Mouse (Mus musculus) cerebellum, postnatal 10 days (tissue): ENCODE measurements around the gene Lats2.

ENCODE experiments used
- DNase-seq, 2 experiments: peaks; one replicate each; pipeline ENCODE4 v3.0.0; 2021; ENCODE audit warnings: mixed read lengths in 2 of 2

The Lats2 gene

GRCm38 (mm10) chr14:57737089-57737488 is 21.1 kb downstream of the Lats2 start:
- DNase-seq, result no peak

GRCm38 (mm10) chr14:57736141-57736540 is 22.0 kb downstream of the Lats2 start:
- peak in 1 of 2 experiments; percentile 35 for DNase-seq

GRCm38 (mm10) chr14:57732668-57733293 is 25.4 kb downstream of the Lats2 start:
- no peak for DNase-seq

GRCm38 (mm10) chr14:57730527-57730926 is 27.7 kb downstream of the Lats2 start:
- DNase-seq, result peak; percentile 46 to 58

GRCm38 (mm10) chr14:57729975-57730499 is 28.2 kb downstream of the Lats2 start:
- DNase-seq, result no peak

- DNase-seq, result no peak
Measured at GRCm38 (mm10) chr14:57729364-57729763, 28.8 kb downstream of the Lats2 start.

- no peak for DNase-seq
Measured at GRCm38 (mm10) chr14:57726172-57726571, 32.0 kb downstream of the Lats2 start.

- peak; percentile 15 to 31 for DNase-seq
Measured at GRCm38 (mm10) chr14:57724473-57724872, 33.7 kb downstream of the Lats2 start.

- DNase-seq, result no peak
Measured at GRCm38 (mm10) chr14:57718245-57718644, 39.9 kb downstream of the Lats2 start.

GRCm38 (mm10) chr14:57716601-57717245 is 41.5 kb downstream of the Lats2 start:
- DNase-seq, result peak; percentile 33 to 42

GRCm38 (mm10) chr14:57712884-57713283 is 45.3 kb downstream of the Lats2 start:
- DNase-seq, result no peak

- no peak for DNase-seq
Measured at GRCm38 (mm10) chr14:57711059-57711458, 47.1 kb downstream of the Lats2 start.

- peak; percentile 24 to 26 for DNase-seq
Measured at GRCm38 (mm10) chr14:57709171-57709570, 49.0 kb downstream of the Lats2 start.

GRCm38 (mm10) chr14:57708580-57708979 is 49.6 kb downstream of the Lats2 start:
- DNase-seq, result peak; percentile 31 to 39

- DNase-seq, result peak; percentile 69 to 74
Measured at GRCm38 (mm10) chr14:57707100-57707893, 50.9 kb downstream of the Lats2 start.

GRCm38 (mm10) chr14:57706760-57707099 is 51.5 kb downstream of the Lats2 start:
- DNase-seq, result peak; percentile 45 to 50

- DNase-seq, result no peak
Measured at GRCm38 (mm10) chr14:57705759-57706158, 52.4 kb downstream of the Lats2 start.

- DNase-seq, result no peak
Measured at GRCm38 (mm10) chr14:57705075-57705474, 53.1 kb downstream of the Lats2 start.

GRCm38 (mm10) chr14:57701915-57702477 is 56.2 kb downstream of the Lats2 start:
- no peak for DNase-seq

- no peak for DNase-seq
Measured at GRCm38 (mm10) chr14:57699461-57699970, 58.7 kb downstream of the Lats2 start.

GRCm38 (mm10) chr14:57699016-57699415 is 59.2 kb downstream of the Lats2 start:
- DNase-seq, result no peak

- DNase-seq, result no peak
Measured at GRCm38 (mm10) chr14:57696066-57696465, 62.1 kb downstream of the Lats2 start.

GRCm38 (mm10) chr14:57695550-57695949 is 62.6 kb downstream of the Lats2 start:
- DNase-seq, result peak in 1 of 2 experiments; percentile 26
